Mouse (Mus musculus): ENCODE results near the gene Gp9.

The Gp9 gene

GRCm38 (mm10) chr6:87777842-87778241 is at the start of gene Gp9:
Gene Gp9 (plus strand): TSS chr6:87778072.
- no peak for DNase-seq (ENCODE audit: low spot score)

- no peak for DNase-seq (ENCODE audit: low spot score)
These were observed 49.8 kb upstream of the Gp9 start for GRCm38 (mm10) chr6:87728102-87728501.

GRCm38 (mm10) chr6:87730141-87730540 is 47.7 kb upstream of the Gp9 start:
- DNase-seq (ENCODE audit: low spot score): no peak

- DNase-seq (ENCODE audit: low spot score): peak; percentile 41
These were observed 47.0 kb upstream of the Gp9 start, which contains the start of gene Efcc1 for GRCm38 (mm10) chr6:87730591-87731462. Gene Efcc1 (plus strand): TSS chr6:87730869.

GRCm38 (mm10) chr6:87731463-87732095 is 46.3 kb upstream of the Gp9 start:
- DNase-seq (ENCODE audit: low spot score): no peak

GRCm38 (mm10) chr6:87732151-87733011 is 45.5 kb upstream of the Gp9 start:
- DNase-seq (ENCODE audit: low spot score): no peak

- no peak for DNase-seq (ENCODE audit: low spot score)
These were observed 44.5 kb upstream of the Gp9 start for GRCm38 (mm10) chr6:87733131-87733930.

GRCm38 (mm10) chr6:87734136-87734535 is 43.7 kb upstream of the Gp9 start:
- DNase-seq (ENCODE audit: low spot score): no peak

GRCm38 (mm10) chr6:87736923-87737322 is 40.9 kb upstream of the Gp9 start:
- no peak for DNase-seq (ENCODE audit: low spot score)

- no peak for DNase-seq (ENCODE audit: low spot score)
These were observed 39.8 kb upstream of the Gp9 start for GRCm38 (mm10) chr6:87737921-87738626.

GRCm38 (mm10) chr6:87739898-87740297 is 38.0 kb upstream of the Gp9 start:
- DNase-seq (ENCODE audit: low spot score): no peak

- no peak for DNase-seq (ENCODE audit: low spot score)
These were observed 37.4 kb upstream of the Gp9 start for GRCm38 (mm10) chr6:87740496-87740895.

- DNase-seq (ENCODE audit: low spot score): no peak
These were observed 35.9 kb upstream of the Gp9 start for GRCm38 (mm10) chr6:87741978-87742377.

GRCm38 (mm10) chr6:87742804-87743203 is 35.1 kb upstream of the Gp9 start:
- DNase-seq (ENCODE audit: low spot score): no peak

GRCm38 (mm10) chr6:87743281-87743680 is 34.6 kb upstream of the Gp9 start:
- no peak for DNase-seq (ENCODE audit: low spot score)

GRCm38 (mm10) chr6:87744632-87745031 is 33.2 kb upstream of the Gp9 start:
- DNase-seq (ENCODE audit: low spot score): no peak

GRCm38 (mm10) chr6:87745301-87745700 is 32.6 kb upstream of the Gp9 start:
- DNase-seq (ENCODE audit: low spot score): no peak

- no peak for DNase-seq (ENCODE audit: low spot score)
These were observed 31.8 kb upstream of the Gp9 start for GRCm38 (mm10) chr6:87746059-87746458.

GRCm38 (mm10) chr6:87746849-87747248 is 31.0 kb upstream of the Gp9 start:
- DNase-seq (ENCODE audit: low spot score): peak; percentile 33

- no peak for DNase-seq (ENCODE audit: low spot score)
These were observed 29.8 kb upstream of the Gp9 start for GRCm38 (mm10) chr6:87748078-87748477.

- DNase-seq (ENCODE audit: low spot score): no peak
These were observed 29.3 kb upstream of the Gp9 start for GRCm38 (mm10) chr6:87748531-87748930.
